Mouse (Mus musculus) liver, postnatal 0 days (tissue): ENCODE measurements at regions not wholly inside any gene's neighbourhood (a gene's known extent, or its start where the extent isn't known, plus 50 kb on each side); places are given as distances from the start of the nearest gene placed in this dataset.

Source experiments
- ATAC-seq: fragments of 200-750 bp; cut with Nextera tagmentation; 2 replicates; pipeline ENCODE4 v1.8.0; 2017; ENCODE audit warnings: mild to moderate bottlenecking, moderate library complexity
- DNase-seq: peaks from one replicate; pipeline ENCODE4 v3.0.0-alpha.2; 2016
- H3K27ac ChIP-seq: fragments of 300-500 bp; sonication (generic); 2 replicates; pipeline ENCODE4 v1.5.1; 2014; ENCODE audit warnings: antibody characterized with exemption, moderate library complexity, mild to moderate bottlenecking, low read depth
- H3K27me3 ChIP-seq: fragments of 300-500 bp; sonication (generic); 2 replicates; pipeline ENCODE4 v1.6.1; 2014; ENCODE audit warnings: low read length, control low read depth, mixed read lengths; ENCODE audit not compliant: insufficient read depth
- H3K36me3 ChIP-seq: fragments of 300-500 bp; sonication (generic); replicated peaks from 2 replicates; pipeline ENCODE4 v1.6.1; 2014; ENCODE audit warnings: mild to moderate bottlenecking, control low read depth, low read length, moderate library complexity, mixed read lengths; ENCODE audit not compliant: insufficient read depth
- H3K4me1 ChIP-seq: fragments of 300-500 bp; sonication (generic); 2 replicates; pipeline ENCODE4 v1.6.1; 2014; ENCODE audit warnings: antibody characterized with exemption, mild to moderate bottlenecking, control low read depth; ENCODE audit not compliant: insufficient read depth
- H3K4me2 ChIP-seq: fragments of 300-500 bp; sonication (generic); 2 replicates; pipeline ENCODE4 v1.6.1; 2014; ENCODE audit warnings: low read depth, mild to moderate bottlenecking, low read length, moderate library complexity, mixed read lengths
- H3K4me3 ChIP-seq: fragments of 300-500 bp; sonication (generic); 2 replicates; pipeline ENCODE4 v1.5.1; 2014; ENCODE audit warnings: low read depth, low read length
- H3K9ac ChIP-seq: fragments of 300-500 bp; sonication (generic); replicated peaks from 2 replicates; pipeline ENCODE4 v1.6.1; 2014; ENCODE audit warnings: mild to moderate bottlenecking, moderate library complexity
- H3K9me3 ChIP-seq: fragments of 300-500 bp; sonication (generic); 2 replicates; pipeline ENCODE4 v1.6.1; 2016; ENCODE audit warnings: mild to moderate bottlenecking, control low read depth, low read length, mixed read lengths
- CTCF ChIP-seq: sonication (generic); IDR thresholded peaks from 2 replicates; pipeline ENCODE4 v1.5.1; 2016; ENCODE audit warnings: antibody characterized with exemption, low read depth
- EP300 ChIP-seq: IDR thresholded peaks from 2 replicates; pipeline ENCODE4 v1.6.1; 2016; ENCODE audit warnings: antibody characterized with exemption, low read depth, mild to moderate bottlenecking
- WGBS: fragments of 180-500 bp; shearing (Covaris S2); extraction: QIAGEN DNeasy Blood & Tissue Kit; methylation state at CpG from one replicate; pipeline ENCODE4 v1.1.7; 2014; ENCODE audit not compliant: insufficient replicate concordance; 5-methylcytosine and 5-hydroxymethylcytosine counted together

GRCm38 (mm10) chr5:128550736-128551135 lies 49.9 kb upstream of the Fzd10 start:
- ATAC-seq, result no peak
- DNase-seq, result no peak
- no peaks in the 10 kb centered on the region for H3K4me1 ChIP-seq
- 26% methylated on average over 3 of the region's 3 CpGs for WGBS
- no peak overlapping the region for H3K9ac ChIP-seq
- no peaks in the 10 kb centered on the region for H3K9me3 ChIP-seq
- peaks cover 16% of the 10 kb centered on the region; the same call in 1 of the 2 replicates for H3K27me3 ChIP-seq
- H3K4me3 ChIP-seq, result no peak overlapping the region
- H3K36me3 ChIP-seq, result no peaks in the 10 kb centered on the region
- no peak for TF ChIP-seq CTCF
- no peak for TF ChIP-seq EP300
- H3K27ac ChIP-seq, result no peak overlapping the region
- H3K4me2 ChIP-seq, result no peak overlapping the region

DNA sequence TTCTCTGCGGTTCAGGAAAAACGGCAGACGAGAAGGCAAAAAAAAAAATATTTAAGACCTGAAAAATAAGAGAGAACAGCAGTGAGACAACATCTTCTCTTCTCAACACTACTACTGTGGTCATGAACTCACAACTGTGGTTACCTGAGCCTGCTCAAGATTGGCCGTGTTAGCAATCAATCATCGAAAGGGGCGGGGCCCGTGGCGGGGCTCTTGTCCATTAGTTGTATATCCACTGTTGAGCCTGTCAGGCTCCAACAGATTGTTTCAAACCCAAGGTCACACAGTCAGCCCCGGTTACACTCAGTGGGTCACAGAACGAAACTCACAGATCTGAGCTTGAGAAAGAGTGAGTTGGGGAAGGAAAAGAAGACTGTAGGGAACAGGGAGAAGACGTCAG lies 50.8 kb upstream of the Fzd10 start:
- TF ChIP-seq CTCF (no peak), EP300 (no peak)
- no peaks in the 10 kb centered on the region for H3K4me1 ChIP-seq
- H3K9me3 ChIP-seq, result no peaks in the 10 kb centered on the region
- ATAC-seq (no peak), DNase-seq (no peak)
- peaks cover 16% of the 10 kb centered on the region; the same call in 1 of the 2 replicates for H3K27me3 ChIP-seq
- WGBS, result 70% methylated on average over 11 of the region's 11 CpGs
- H3K4me3 ChIP-seq, result no peak overlapping the region
- H3K9ac ChIP-seq, result no peak overlapping the region
- H3K27ac ChIP-seq, result no peak overlapping the region
- H3K4me2 ChIP-seq, result no peak overlapping the region
- no peaks in the 10 kb centered on the region for H3K36me3 ChIP-seq

- Histone ChIP-seq H3K9me3 (no peaks in the 10 kb centered on the region), H3K36me3 (no peaks in the 10 kb centered on the region), H3K4me3 (no peak overlapping the region), H3K27ac (no peak overlapping the region), H3K9ac (no peak overlapping the region), H3K4me1 (no peaks in the 10 kb centered on the region), H3K27me3 (no peaks in the 10 kb centered on the region), H3K4me2 (no peak overlapping the region)
- WGBS, result 4% methylated on average over 10 of the region's 10 CpGs
- ATAC-seq, result no peak
- no peak for DNase-seq
- TF ChIP-seq CTCF (no peak), EP300 (no peak)
Observed at GRCm38 (mm10) chr5:128542049-128542448, 58.6 kb upstream of the Fzd10 start.

DNA sequence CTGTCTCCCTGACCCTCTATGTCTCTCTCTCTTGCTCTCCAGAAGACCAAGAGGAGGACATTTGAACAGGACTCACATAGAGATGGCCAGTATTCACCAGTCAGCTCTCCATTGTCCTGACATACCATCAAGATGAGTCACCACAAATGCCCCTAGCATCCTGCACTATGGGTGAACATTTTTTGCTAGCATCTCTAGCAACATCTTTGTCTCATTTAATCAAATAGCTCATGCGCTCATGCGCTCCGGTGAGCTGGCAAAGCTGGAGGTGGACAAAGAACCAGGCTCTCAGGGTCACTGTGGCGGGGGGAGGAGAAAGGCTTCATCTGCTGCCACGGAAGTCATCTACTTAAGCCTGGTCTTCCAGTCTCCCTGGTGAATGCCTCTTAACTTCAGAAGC lies 62.0 kb upstream of the Fzd10 start:
- ATAC-seq (no peak), DNase-seq (no peak)
- Histone ChIP-seq H3K27ac (no peak overlapping the region), H3K9ac (no peak overlapping the region), H3K4me3 (no peak overlapping the region), H3K4me2 (no peak overlapping the region), H3K27me3 (no peaks in the 10 kb centered on the region), H3K36me3 (no peaks in the 10 kb centered on the region), H3K9me3 (no peaks in the 10 kb centered on the region), H3K4me1 (no peaks in the 10 kb centered on the region)
- TF ChIP-seq CTCF (no peak), EP300 (no peak)
- WGBS, result 64% methylated on average over 5 of the region's 5 CpGs

DNA sequence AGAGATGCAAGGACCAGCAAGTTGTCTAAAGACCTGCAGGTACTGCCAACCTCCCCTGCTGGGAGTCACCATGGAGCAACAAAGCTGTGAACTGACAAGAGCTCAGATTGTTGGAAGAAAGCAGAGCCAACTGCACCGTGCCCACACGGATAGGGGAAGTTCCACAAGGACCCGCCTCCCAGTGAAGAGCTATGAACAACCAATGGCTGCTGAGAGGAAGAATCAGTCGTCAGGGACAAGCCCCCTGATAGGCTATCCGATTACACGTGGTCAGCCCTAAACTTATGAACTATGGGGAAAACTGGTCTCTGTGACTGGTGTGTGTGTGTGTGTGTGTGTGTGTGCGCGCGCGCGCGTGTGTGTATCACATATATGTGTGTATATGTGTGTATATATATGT lies 63.4 kb upstream of the Fzd10 start:
- no peaks in the 10 kb centered on the region for H3K27me3 ChIP-seq
- H3K4me3 ChIP-seq, result no peak overlapping the region
- H3K9me3 ChIP-seq, result no peaks in the 10 kb centered on the region
- H3K9ac ChIP-seq, result no peak overlapping the region
- 59% methylated on average over 12 of the region's 12 CpGs for WGBS
- DNase-seq (no peak), ATAC-seq (no peak)
- no peak for TF ChIP-seq CTCF
- TF ChIP-seq EP300, result no peak
- H3K4me2 ChIP-seq, result no peak overlapping the region
- no peaks in the 10 kb centered on the region for H3K36me3 ChIP-seq
- no peak overlapping the region for H3K27ac ChIP-seq
- no peaks in the 10 kb centered on the region for H3K4me1 ChIP-seq

- H3K27ac ChIP-seq, result no peak overlapping the region
- DNase-seq (no peak), ATAC-seq (no peak)
- no peak overlapping the region for H3K4me2 ChIP-seq
- WGBS, result 48% methylated on average over 8 of the region's 8 CpGs
- H3K4me3 ChIP-seq, result no peak overlapping the region
- no peaks in the 10 kb centered on the region for H3K4me1 ChIP-seq
- TF ChIP-seq CTCF (no peak), EP300 (no peak)
- H3K36me3 ChIP-seq, result no peaks in the 10 kb centered on the region
- no peaks in the 10 kb centered on the region for H3K27me3 ChIP-seq
- H3K9me3 ChIP-seq, result no peaks in the 10 kb centered on the region
- no peak overlapping the region for H3K9ac ChIP-seq
Observed at GRCm38 (mm10) chr5:128536393-128536792, 64.3 kb upstream of the Fzd10 start.

DNA sequence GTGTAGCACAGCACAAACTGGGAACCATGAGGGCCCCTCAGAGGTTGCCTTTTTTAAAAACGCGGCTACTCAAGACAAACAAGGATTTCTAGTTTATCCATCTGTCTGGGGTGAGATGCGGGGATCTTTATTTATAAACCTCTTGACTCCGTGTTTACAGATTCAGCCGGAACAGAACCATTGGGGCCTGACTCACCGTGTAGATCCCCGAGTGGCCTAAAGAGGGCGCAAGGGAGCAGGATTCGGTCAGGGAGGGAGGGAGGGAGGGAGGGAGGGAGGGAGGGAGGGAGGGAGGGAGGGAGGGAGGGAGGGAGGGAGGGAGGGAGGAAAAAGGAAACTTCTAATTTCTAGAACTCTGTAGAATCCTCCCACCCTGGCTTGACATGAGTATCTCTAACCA lies 73.4 kb upstream of the Fzd10 start:
- ATAC-seq, result no peak
- TF ChIP-seq EP300 (no peak), CTCF (no peak)
- DNase-seq, result no peak
- Histone ChIP-seq H3K27ac (no peak overlapping the region), H3K27me3 (no peaks in the 10 kb centered on the region), H3K9me3 (no peaks in the 10 kb centered on the region), H3K9ac (no peak overlapping the region), H3K4me2 (no peak overlapping the region), H3K4me3 (no peak overlapping the region), H3K4me1 (no peaks in the 10 kb centered on the region), H3K36me3 (no peaks in the 10 kb centered on the region)
- 27% methylated on average over 7 of the region's 9 CpGs for WGBS
